Mouse (Mus musculus) myocyte (in vitro differentiated cells): ENCODE results near the gene Gm10024. TPM values are rescaled to one million over a fixed set of nuclear protein-coding genes. Genes with fewer than 3 reads are reported as not detected.

Experiments used
- H3K27me3 ChIP-seq: one replicate; pipeline ENCODE4 v1.6.1; 2011; ENCODE audit not compliant: control insufficient read depth, insufficient read depth, insufficient read length
- H3K36me3 ChIP-seq: one replicate; pipeline ENCODE4 v1.6.1; 2011; ENCODE audit not compliant: control insufficient read depth, insufficient read depth
- H3K4me2 ChIP-seq: one replicate; pipeline ENCODE4 v1.6.1; 2011; ENCODE audit warnings: low read depth, control low read depth
- H3K4me3 ChIP-seq: one replicate; pipeline ENCODE4 v1.5.1; 2011; ENCODE audit warnings: mild to moderate bottlenecking, control low read depth, moderate library complexity
- H3K79me2 ChIP-seq: one replicate; pipeline ENCODE4 v1.6.1; 2011; ENCODE audit not compliant: control insufficient read depth, insufficient read depth
- H3ac ChIP-seq: one replicate; pipeline ENCODE4 v1.6.1; 2011; ENCODE audit not compliant: control insufficient read depth, insufficient read length
- CEBPB ChIP-seq: IDR thresholded peaks from 2 replicates; pipeline ENCODE4 v1.6.1; 2011; ENCODE audit warnings: mild to moderate bottlenecking, moderate library complexity; ENCODE audit not compliant: poor library complexity, insufficient read depth, severe bottlenecking
- E2F4 ChIP-seq: IDR thresholded peaks from one replicate; pipeline ENCODE4 v1.6.1; 2011; ENCODE audit warnings: mild to moderate bottlenecking, control low read depth, moderate library complexity; ENCODE audit not compliant: insufficient read depth
- MAX ChIP-seq: IDR thresholded peaks from one replicate; pipeline ENCODE4 v1.6.1; 2011; ENCODE audit warnings: low read depth, mild to moderate bottlenecking, control low read depth
- MYOD1 ChIP-seq, 3 experiments: IDR thresholded peaks; one replicate each; pipeline ENCODE4 v1.6.1; 2011; ENCODE audit warnings: control low read depth in 2 of 3, low read depth in 2 of 3, mild to moderate bottlenecking in 2 of 3, moderate library complexity in 1 of 3; ENCODE audit not compliant: insufficient read length in 2 of 3, control insufficient read depth in 1 of 3
- MYOG ChIP-seq, 3 experiments: IDR thresholded peaks; one replicate each; pipeline ENCODE4 v1.6.1; 2011; ENCODE audit warnings: control low read depth in 2 of 3, low read depth in 2 of 3, mild to moderate bottlenecking in 2 of 3; ENCODE audit not compliant: insufficient read length in 2 of 3, control insufficient read depth in 1 of 3, insufficient read depth in 1 of 3
- POLR2A ChIP-seq: IDR thresholded peaks from one replicate; pipeline ENCODE4 v1.6.1; 2011; ENCODE audit warnings: low read depth, mild to moderate bottlenecking, control low read depth, moderate library complexity; ENCODE audit not compliant: insufficient read length
- POLR2AphosphoS2 ChIP-seq: IDR thresholded peaks from one replicate; pipeline ENCODE4 v1.6.1; 2011; ENCODE audit warnings: low read depth, control low read depth; ENCODE audit not compliant: insufficient read length
- REST ChIP-seq: IDR thresholded peaks from one replicate; pipeline ENCODE4 v1.6.1; 2011; ENCODE audit warnings: mild to moderate bottlenecking, control low read depth, moderate library complexity; ENCODE audit not compliant: insufficient read depth, insufficient read length
- SRF ChIP-seq: IDR thresholded peaks from one replicate; pipeline ENCODE4 v1.6.1; 2011; ENCODE audit warnings: low read depth; ENCODE audit not compliant: control insufficient read depth, insufficient read length
- TCF12 ChIP-seq: IDR thresholded peaks from one replicate; pipeline ENCODE4 v1.6.1; 2011; ENCODE audit warnings: mild to moderate bottlenecking, control low read depth; ENCODE audit not compliant: poor library complexity, insufficient read depth, severe bottlenecking
- TCF3 ChIP-seq: IDR thresholded peaks from one replicate; pipeline ENCODE4 v1.6.1; 2011; ENCODE audit warnings: low read depth, control low read depth; ENCODE audit not compliant: insufficient read length
- USF1 ChIP-seq: IDR thresholded peaks from one replicate; pipeline ENCODE4 v1.6.1; 2011; ENCODE audit warnings: low read depth, mild to moderate bottlenecking, control low read depth, moderate library complexity
- polyA plus RNA-seq: library from polyadenylated mRNA; unstranded; fragments of >200 nt; fragmentation: generic; extraction: Trizol; gene quantifications from one replicate; pipeline ENCODE4 v1.2.1, GENCODE M21; 2012; ENCODE audit warnings: missing spikeins

The Gm10024 gene
- polyA plus RNA-seq, 1 experiment, result not detected

DNA sequence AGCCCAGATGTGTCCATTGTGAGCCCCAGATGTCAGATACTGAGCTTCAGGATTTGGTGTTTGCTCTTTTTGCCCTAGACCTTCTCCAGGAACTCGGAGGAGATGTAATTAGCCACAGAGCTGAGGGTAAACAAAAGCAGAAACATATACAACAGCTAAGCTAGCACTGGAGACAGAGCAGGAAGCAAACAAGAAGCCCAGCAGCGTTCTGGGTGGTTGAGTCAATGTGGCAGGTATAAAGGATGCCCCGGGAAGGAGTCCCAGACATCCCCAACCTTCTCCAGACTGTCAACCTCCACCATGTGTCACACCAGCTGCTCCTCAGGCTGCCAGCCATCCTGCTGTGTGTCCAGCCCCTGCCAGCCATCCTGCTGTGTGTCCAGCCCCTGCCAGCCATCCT is 14.9 kb downstream of the Gm10024 start, which contains the start of gene Gm10100:
TSS of gene Gm10100 (plus strand) at position 301 of the 400 bp plus-strand sequence.
- no peak within 1 kb of the TSS for H3ac ChIP-seq
- peaks cover 9% of the 10 kb centered on the region for H3K27me3 ChIP-seq
- H3K79me2 ChIP-seq, result no peaks in the 10 kb centered on the region
- H3K4me2 ChIP-seq, result no peak within 1 kb of the TSS
- no peaks in the 10 kb centered on the region for H3K36me3 ChIP-seq
- no peak within 1 kb of the TSS for H3K4me3 ChIP-seq
- TF ChIP-seq MYOG (IDR thresholded peaks at IDR 0.05; ENCODE audit: control insufficient read depth in 1 of 3, insufficient read depth in 1 of 3, insufficient read length in 2 of 3, low read depth in 2 of 3), result no peak
- TF ChIP-seq TCF12, result no peak
- no peak for TF ChIP-seq MYOD1 (IDR thresholded peaks at IDR 0.05; ENCODE audit: control insufficient read depth in 1 of 3, insufficient read length in 2 of 3, low read depth in 2 of 3)
- no peak for TF ChIP-seq SRF
- TF ChIP-seq POLR2A, result no peak
- no peak for TF ChIP-seq POLR2AphosphoS2
- TF ChIP-seq REST, result no peak
- TF ChIP-seq E2F4, result no peak
- TF ChIP-seq MAX, result no peak
- TF ChIP-seq USF1, result no peak
- no peak for TF ChIP-seq CEBPB
- no peak for TF ChIP-seq TCF3

GRCm38 (mm10) chr10:77728280-77728679 is 17.0 kb downstream of the Gm10024 start:
- Histone ChIP-seq H3K36me3 (no peaks in the 10 kb centered on the region), H3K4me2 (no peak overlapping the region), H3ac (no peak overlapping the region), H3K27me3 (peaks cover 9% of the 10 kb centered on the region), H3K79me2 (no peaks in the 10 kb centered on the region), H3K4me3 (no peak overlapping the region)
- TF ChIP-seq TCF12 (no peak), TCF3 (no peak), POLR2A (no peak), USF1 (no peak), REST (no peak), MAX (no peak), CEBPB (no peak), E2F4 (no peak), POLR2AphosphoS2 (no peak), MYOD1 (IDR thresholded peaks at IDR 0.05; ENCODE audit: control insufficient read depth in 1 of 3, insufficient read length in 2 of 3, low read depth in 2 of 3) (no peak), MYOG (IDR thresholded peaks at IDR 0.05; ENCODE audit: control insufficient read depth in 1 of 3, insufficient read depth in 1 of 3, insufficient read length in 2 of 3, low read depth in 2 of 3) (no peak), SRF (no peak)

DNA sequence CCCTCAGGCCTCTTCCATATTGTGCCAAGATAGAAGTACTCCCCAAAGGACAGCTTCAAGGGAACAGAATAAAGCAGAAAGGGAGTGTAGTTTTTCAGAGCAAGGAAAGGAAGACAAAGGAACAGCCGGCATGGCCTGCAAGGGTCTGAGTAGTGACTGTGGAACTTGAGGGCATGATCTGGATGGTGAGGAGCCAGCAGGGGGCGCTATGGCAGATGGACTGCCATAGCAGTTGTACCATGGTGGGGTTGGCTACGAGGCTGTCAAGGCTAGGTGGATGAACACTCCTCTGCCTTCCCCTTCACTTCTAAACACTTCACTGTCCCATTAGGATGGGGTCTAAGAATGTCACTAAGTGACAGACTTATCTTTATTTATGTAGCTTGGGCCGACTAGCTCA is 18.0 kb downstream of the Gm10024 start:
- Histone ChIP-seq H3ac (no peak overlapping the region), H3K79me2 (no peaks in the 10 kb centered on the region), H3K27me3 (peaks cover 5% of the 10 kb centered on the region), H3K4me2 (no peak overlapping the region), H3K4me3 (no peak overlapping the region), H3K36me3 (no peaks in the 10 kb centered on the region)
- TF ChIP-seq E2F4, result no peak
- TF ChIP-seq REST, result no peak
- TF ChIP-seq USF1, result no peak
- TF ChIP-seq MYOG (IDR thresholded peaks at IDR 0.05; ENCODE audit: control insufficient read depth in 1 of 3, insufficient read depth in 1 of 3, insufficient read length in 2 of 3, low read depth in 2 of 3), result no peak
- TF ChIP-seq SRF, result no peak
- TF ChIP-seq TCF3, result no peak
- no peak for TF ChIP-seq MYOD1 (IDR thresholded peaks at IDR 0.05; ENCODE audit: control insufficient read depth in 1 of 3, insufficient read length in 2 of 3, low read depth in 2 of 3)
- TF ChIP-seq MAX, result no peak
- TF ChIP-seq POLR2AphosphoS2, result no peak
- no peak for TF ChIP-seq CEBPB
- TF ChIP-seq TCF12, result no peak
- TF ChIP-seq POLR2A, result no peak

- TF ChIP-seq POLR2AphosphoS2, result no peak
- TF ChIP-seq TCF12, result no peak
- TF ChIP-seq USF1, result no peak
- no peak for TF ChIP-seq MYOD1 (IDR thresholded peaks at IDR 0.05; ENCODE audit: control insufficient read depth in 1 of 3, insufficient read length in 2 of 3, low read depth in 2 of 3)
- TF ChIP-seq MAX, result no peak
- TF ChIP-seq MYOG (IDR thresholded peaks at IDR 0.05; ENCODE audit: control insufficient read depth in 1 of 3, insufficient read depth in 1 of 3, insufficient read length in 2 of 3, low read depth in 2 of 3), result no peak
- no peak for TF ChIP-seq CEBPB
- no peak for TF ChIP-seq SRF
- TF ChIP-seq E2F4, result no peak
- no peak for TF ChIP-seq POLR2A
- TF ChIP-seq TCF3, result no peak
- TF ChIP-seq REST, result no peak
- Histone ChIP-seq H3K27me3 (no peaks in the 10 kb centered on the region), H3K79me2 (no peaks in the 10 kb centered on the region), H3K36me3 (no peaks in the 10 kb centered on the region), H3ac (no peak overlapping the region), H3K4me3 (no peak overlapping the region), H3K4me2 (no peak overlapping the region)
These were observed 24.7 kb downstream of the Gm10024 start for GRCm38 (mm10) chr10:77735928-77736327.

GRCm38 (mm10) chr10:77738929-77739328 is 27.7 kb downstream of the Gm10024 start:
- Histone ChIP-seq H3K4me2 (no peak overlapping the region), H3K79me2 (no peaks in the 10 kb centered on the region), H3K27me3 (peaks cover 12% of the 10 kb centered on the region), H3K36me3 (no peaks in the 10 kb centered on the region), H3ac (no peak overlapping the region), H3K4me3 (no peak overlapping the region)
- TF ChIP-seq POLR2A, result no peak
